ENCODE assay signal across 10 mouse cellular contexts in the genomic region with DNA sequence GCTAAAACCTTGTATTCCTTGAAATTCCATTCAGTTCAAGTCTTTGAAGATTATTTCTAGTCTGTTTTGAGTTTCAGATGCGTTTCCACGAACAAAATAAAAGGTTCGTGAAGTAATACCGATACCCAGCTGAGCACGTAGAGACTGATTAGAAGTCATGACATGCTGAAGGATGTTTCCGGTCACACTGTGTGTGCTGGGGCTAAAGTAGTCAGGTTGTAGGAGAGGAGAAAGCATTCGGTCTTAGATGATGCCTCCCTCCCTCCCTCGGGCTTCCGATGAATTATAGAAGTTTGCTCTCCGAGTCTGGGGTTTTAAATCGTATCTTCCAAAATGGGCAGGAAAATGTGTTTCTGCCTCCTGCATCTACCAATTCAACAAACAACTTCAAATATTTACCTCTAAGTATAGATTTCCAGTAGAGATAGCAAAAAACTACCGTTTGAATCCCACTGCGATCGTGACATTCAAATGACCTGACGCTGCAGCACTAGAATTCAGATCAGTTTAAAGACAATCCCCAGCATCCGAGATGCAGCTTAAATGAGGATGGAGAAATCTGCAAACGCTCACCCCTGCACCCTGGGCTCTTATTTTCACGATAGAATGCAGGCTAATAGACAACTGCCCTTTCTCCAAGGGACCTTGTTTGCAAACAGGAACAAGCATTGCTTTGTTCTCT. TPM values are rescaled to one million over a fixed set of nuclear protein-coding genes. Genes with fewer than 3 reads are reported as not detected.
DNase-seq lines count a peak whose midpoint lies in the region; ATAC-seq and TF ChIP-seq lines count a peak whose summit lies in the region.
"Had no signal": no experiment of that assay in that cellular context is flagged by ENCODE, and none has a peak within 500 bp of the region (broad histone marks: within the 10 kb centered on the region; RNA-seq: fewer than 3 reads in every experiment).

No protein-coding gene starts in this region.

- no peaks in the 10 kb centered on the region for H3K36me3 ChIP-seq in liver, embryonic 12.5 days
- H3K36me3 ChIP-seq in hindbrain, embryonic 12.5 days: no peaks in the 10 kb centered on the region
- H3K36me3 ChIP-seq in midbrain, postnatal 0 days (ENCODE audit: insufficient read depth, low read length): no peaks in the 10 kb centered on the region
- H3K36me3 ChIP-seq: liver, embryonic 15.5 days had no signal

- H3K9ac ChIP-seq in liver, embryonic 12.5 days: no peak overlapping the region
- 0 out of 2 replicates have a peak overlapping the region, but pooled peaks have one; percentile 28 for H3K9ac ChIP-seq in hindbrain, embryonic 12.5 days
- H3K9ac ChIP-seq in midbrain, postnatal 0 days (replicated peaks; ENCODE audit: low read length, poor library complexity, severe bottlenecking): peak overlapping the region; percentile 44
- H3K9ac ChIP-seq: liver, embryonic 15.5 days had no signal

- intact Hi-C loops in gastrocnemius, adult 2 months (cut with DNase I): loop anchor here (5.0 kb wide), 1 partner anchor 130 kb away; no protein-coding TSS in a partner anchor
- intact Hi-C loops in gastrocnemius, postnatal 14 days (cut with DNase I; ENCODE audit: low total_unique reads): no loop called here

- H3K9me3 ChIP-seq in liver, embryonic 12.5 days (replicated peaks): no peaks in the 10 kb centered on the region
- H3K9me3 ChIP-seq in hindbrain, embryonic 12.5 days (replicated peaks): no peaks in the 10 kb centered on the region
- H3K9me3 ChIP-seq in midbrain, postnatal 0 days (ENCODE audit: low read length): no peaks in the 10 kb centered on the region
- H3K9me3 ChIP-seq: liver, embryonic 15.5 days had no signal

- 43% methylated on average over 18 of the region's 18 CpGs for WGBS in liver, embryonic 12.5 days (ENCODE audit: insufficient replicate concordance)
- WGBS in hindbrain, embryonic 12.5 days: 14% methylated on average over 18 of the region's 18 CpGs
- 11% methylated on average over 18 of the region's 18 CpGs for WGBS in midbrain, postnatal 0 days

- ATAC-seq in liver, embryonic 12.5 days: no peak
- peak; percentile 57; the same call in 1 of the 2 replicates for ATAC-seq in hindbrain, embryonic 12.5 days (ENCODE audit: low FRiP score)
- ATAC-seq in midbrain, postnatal 0 days (ENCODE audit: low FRiP score): no peak; the same call in 1 of the 2 replicates

- TF ChIP-seq CTCF in gastrocnemius, adult 2 months (IDR thresholded peaks at IDR 0.05): no peak
- no peak for TF ChIP-seq CTCF in midbrain, postnatal 0 days (IDR thresholded peaks at IDR 0.05)

- peaks cover 16% of the 10 kb centered on the region for H3K27me3 ChIP-seq in liver, embryonic 12.5 days (replicated peaks)
- H3K27me3 ChIP-seq in hindbrain, embryonic 12.5 days: no peaks in the 10 kb centered on the region
- no peaks in the 10 kb centered on the region for H3K27me3 ChIP-seq in midbrain, postnatal 0 days (ENCODE audit: insufficient read depth, low read length)
- H3K27me3 ChIP-seq: liver, embryonic 15.5 days had no signal

- H3K27ac ChIP-seq in gastrocnemius, adult 2 months: no peak overlapping the region
- no peak overlapping the region for H3K27ac ChIP-seq in liver, embryonic 12.5 days
- H3K27ac ChIP-seq in hindbrain, embryonic 12.5 days: peak overlapping the region; percentile 46; the same call in 1 of the 2 replicates
- no peak overlapping the region for H3K27ac ChIP-seq in midbrain, postnatal 0 days (ENCODE audit: low read depth, low read length)
- H3K27ac ChIP-seq: liver, embryonic 15.5 days had no signal

- peaks cover 5% of the 10 kb centered on the region for H3K4me1 ChIP-seq in liver, embryonic 12.5 days
- H3K4me1 ChIP-seq in hindbrain, embryonic 12.5 days: 0 out of 2 replicates have a peak, but pooled peaks cover 9% of the 10 kb centered on the region
- no peaks in the 10 kb centered on the region for H3K4me1 ChIP-seq in midbrain, postnatal 0 days (ENCODE audit: insufficient read depth, low read length)

- no peak for DNase-seq in gastrocnemius, adult 2 months
- no peak for DNase-seq in gastrocnemius, postnatal 14 days
- DNase-seq in liver: no peak
- peak; percentile 5 for DNase-seq in midbrain, postnatal 0 days (ENCODE audit: low spot score)
- DNase-seq in cerebellum, adult 8-10 months: no peak
- no peak for DNase-seq in layer of hippocampus, postnatal 25 days (ENCODE audit: extremely low spot score in 1 of 2, low spot score in 1 of 2)
- DNase-seq: kidney, postnatal 10 days had no signal

- peak overlapping the region; percentile 11 for H3K4me3 ChIP-seq in gastrocnemius, adult 2 months
- H3K4me3 ChIP-seq in liver, embryonic 12.5 days: no peak overlapping the region
- peak overlapping the region; percentile 29 for H3K4me3 ChIP-seq in hindbrain, embryonic 12.5 days
- peak overlapping the region; percentile 47 for H3K4me3 ChIP-seq in midbrain, postnatal 0 days (ENCODE audit: low read depth, low read length)
- H3K4me3 ChIP-seq: liver, embryonic 15.5 days had no signal

- H3K4me2 ChIP-seq in liver, embryonic 12.5 days: 0 out of 2 replicates have a peak overlapping the region, but pooled peaks have one; percentile 12
- H3K4me2 ChIP-seq in hindbrain, embryonic 12.5 days (replicated peaks): peak overlapping the region; percentile 55
- H3K4me2 ChIP-seq in midbrain, postnatal 0 days (ENCODE audit: low read depth, low read length, poor library complexity, severe bottlenecking): peak overlapping the region; percentile 61
- H3K4me2 ChIP-seq: liver, embryonic 15.5 days had no signal

RNA-seq across cellular contexts. Expression of gene Asah2, which starts 5.6 kb away (rescaled TPM):
- 1 to 10 TPM; 4.3 to 5.4 TPM for total RNA-seq in gastrocnemius, adult 2 months (2021)
- 1 to 10 TPM; 6.4 to 6.6 TPM for total RNA-seq in gastrocnemius, postnatal 14 days (2021)
- polyA plus RNA-seq in liver, embryonic 12.5 days (2016; fragmentation: Nextera tagmentation; extraction: Ambion mirVana): 0.48 TPM in 2 replicates
- polyA plus RNA-seq in hindbrain, embryonic 12.5 days (2016; fragmentation: Nextera tagmentation; extraction: Ambion mirVana): 0.56 and 0.76 TPM in 2 replicates
- 3.4 and 3.9 TPM in 2 replicates for total RNA-seq in midbrain, postnatal 0 days (2014; rRNA removed)
- polyA plus RNA-seq in midbrain, postnatal 0 days (2015; fragmentation: Nextera tagmentation; extraction: Ambion mirVana): 0.49 and 0.58 TPM in 2 replicates
- total RNA-seq in layer of hippocampus, postnatal 25 days (2021): 1 to 10 TPM; 5.2 to 5.6 TPM
